Mouse (Mus musculus) kidney, postnatal 0 days (tissue): ENCODE measurements around the gene C1qtnf2. TPM values are rescaled to one million over a fixed set of nuclear protein-coding genes. Genes with fewer than 3 reads are reported as not detected.

Source experiments
- ATAC-seq: fragments of 200-750 bp; cut with Nextera tagmentation; replicated peaks from 2 replicates; pipeline ENCODE4 v1.8.0; 2017; ENCODE audit warnings: low read depth, moderate number of reproducible peaks, moderate TSS enrichment, moderate library complexity; ENCODE audit not compliant: low FRiP score
- DNase-seq: peaks from one replicate; pipeline ENCODE4 v3.0.0-alpha.2; 2016; ENCODE audit warnings: low spot score
- H3K27ac ChIP-seq: fragments of 300-500 bp; sonication (generic); 2 replicates; pipeline ENCODE4 v1.5.1; 2014; ENCODE audit warnings: mild to moderate bottlenecking
- H3K27me3 ChIP-seq: fragments of 300-500 bp; sonication (generic); 2 replicates; pipeline ENCODE4 v1.6.1; 2014; ENCODE audit warnings: low read length, mixed read lengths; ENCODE audit not compliant: insufficient read depth
- H3K36me3 ChIP-seq: fragments of 300-500 bp; sonication (generic); 2 replicates; pipeline ENCODE4 v1.6.1; 2014; ENCODE audit warnings: low read length, mixed read lengths; ENCODE audit not compliant: insufficient read depth
- H3K4me1 ChIP-seq: fragments of 300-500 bp; sonication (generic); replicated peaks from 2 replicates; pipeline ENCODE4 v1.6.1; 2014; ENCODE audit warnings: antibody characterized with exemption, low read length, mixed read lengths; ENCODE audit not compliant: insufficient read depth
- H3K4me2 ChIP-seq: fragments of 300-500 bp; sonication (generic); 2 replicates; pipeline ENCODE4 v1.6.1; 2014; ENCODE audit warnings: mild to moderate bottlenecking, low read length, moderate library complexity, mixed read lengths
- H3K4me3 ChIP-seq: fragments of 300-500 bp; sonication (generic); replicated peaks from 2 replicates; pipeline ENCODE4 v1.5.1; 2014; ENCODE audit warnings: low read depth, low read length
- H3K9ac ChIP-seq: fragments of 300-500 bp; sonication (generic); 2 replicates; pipeline ENCODE4 v1.6.1; 2014; ENCODE audit warnings: low read depth, low read length
- H3K9me3 ChIP-seq: fragments of 300-500 bp; sonication (generic); replicated peaks from 2 replicates; pipeline ENCODE4 v1.6.1; 2016; ENCODE audit warnings: low read length, inconsistent platforms, mixed read lengths
- CTCF ChIP-seq: IDR thresholded peaks from 2 replicates; pipeline ENCODE4 v1.5.1; 2016; ENCODE audit warnings: antibody characterized with exemption, low read depth, mild to moderate bottlenecking, moderate library complexity
- WGBS: fragments of 180-500 bp; shearing (Covaris S2); extraction: QIAGEN DNeasy Blood & Tissue Kit; methylation state at CpG from one replicate; pipeline ENCODE4 v1.1.7; 2014; 5-methylcytosine and 5-hydroxymethylcytosine counted together
- polyA plus RNA-seq: library from polyadenylated mRNA; unstranded; fragments of >200 nt; fragmentation: Nextera tagmentation; extraction: Ambion mirVana; gene quantifications from 2 replicates; pipeline ENCODE4 v1.2.1, GENCODE M21; 2015

Gene C1qtnf2
- polyA plus RNA-seq, 1 experiment from 2014 or later = 28.0 TPM

DNA sequence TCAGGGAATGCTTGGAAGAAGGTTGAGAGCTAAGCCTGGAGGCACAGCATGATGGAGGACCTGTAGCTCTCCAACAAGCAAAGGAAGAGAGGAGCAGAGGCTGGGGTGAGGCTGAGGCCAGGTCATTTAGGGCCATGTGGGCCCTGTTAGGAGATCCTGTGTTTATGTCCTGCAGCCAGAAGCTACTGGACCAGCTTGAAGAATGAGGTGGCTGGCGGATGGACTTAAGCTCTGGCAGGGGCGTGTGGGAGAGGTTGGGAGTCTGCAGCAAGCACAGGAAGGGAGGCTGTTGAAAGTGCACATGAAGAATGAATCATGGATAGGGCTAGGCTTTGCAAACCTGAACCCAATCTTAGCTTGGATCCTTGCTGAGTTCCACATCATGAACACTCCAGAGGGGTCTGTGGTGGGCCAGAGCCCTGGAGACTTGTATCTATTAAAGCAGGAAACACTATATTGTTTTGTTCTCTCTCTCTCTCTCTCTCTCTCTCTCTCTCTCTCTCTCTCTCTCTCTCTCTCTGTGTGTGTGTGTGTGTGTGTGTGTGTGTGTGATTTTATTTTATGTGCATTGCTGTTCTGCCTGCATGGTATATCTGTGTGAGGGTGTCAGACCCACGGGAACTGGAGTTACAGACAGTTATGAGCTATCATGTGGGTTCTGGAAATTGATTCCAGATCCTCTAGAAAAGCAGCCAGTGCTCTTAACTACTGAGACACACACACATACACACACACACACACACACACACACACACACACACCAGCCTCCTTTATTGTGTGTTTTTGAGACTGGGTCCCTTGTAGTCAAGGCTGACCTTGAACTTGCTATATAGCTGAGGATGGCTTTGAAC lies 7.8 kb downstream of the C1qtnf2 start:
- ATAC-seq (no peak), DNase-seq (no peak)
- H3K9me3 ChIP-seq = no peaks in the 10 kb centered on the region
- H3K4me1 ChIP-seq = no peaks in the 10 kb centered on the region
- H3K27me3 ChIP-seq = no peaks in the 10 kb centered on the region
- no peak for TF ChIP-seq CTCF
- 43% methylated on average over 3 of the region's 3 CpGs for WGBS
- no peak overlapping the region; the same call in 1 of the 2 replicates for H3K27ac ChIP-seq
- H3K4me2 ChIP-seq = no peak overlapping the region
- H3K9ac ChIP-seq = no peak overlapping the region
- H3K36me3 ChIP-seq = no peaks in the 10 kb centered on the region
- H3K4me3 ChIP-seq = no peak overlapping the region

DNA sequence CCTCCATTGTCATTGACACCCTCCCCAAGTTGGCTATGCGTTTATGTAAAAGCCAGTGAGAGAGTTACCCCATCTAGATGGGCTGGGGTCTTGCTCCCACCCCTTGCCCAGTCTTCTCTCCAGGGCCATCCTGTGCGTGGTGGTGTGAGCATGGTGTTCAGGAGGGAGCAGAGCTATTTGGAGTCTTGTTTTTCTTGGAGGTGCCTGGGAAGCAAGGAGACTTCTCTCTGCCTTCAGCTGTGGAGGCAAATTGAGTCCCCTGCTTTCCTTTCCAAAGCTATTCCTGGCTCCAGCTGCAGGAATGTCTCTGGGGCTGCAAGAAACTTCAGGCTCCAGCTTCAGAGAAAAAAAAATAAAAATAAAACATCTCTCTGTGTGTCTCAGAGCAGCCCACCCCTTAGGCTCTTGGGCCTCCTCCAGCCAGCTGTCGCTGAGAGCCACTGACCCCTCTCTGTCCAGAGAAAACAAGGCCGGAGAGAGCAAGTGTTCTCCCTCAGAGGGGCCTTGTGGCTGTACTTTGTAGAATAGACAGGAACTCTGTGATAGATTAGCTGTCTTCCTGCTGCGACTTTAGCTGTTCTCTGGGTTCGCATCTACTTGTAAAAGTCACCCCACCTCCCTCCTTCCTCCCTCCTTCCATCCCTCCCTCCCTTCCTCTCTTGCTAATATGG lies 9.2 kb downstream of the C1qtnf2 start:
- Histone ChIP-seq H3K4me3 (no peak overlapping the region), H3K9ac (no peak overlapping the region), H3K4me1 (no peaks in the 10 kb centered on the region), H3K9me3 (no peaks in the 10 kb centered on the region), H3K27me3 (no peaks in the 10 kb centered on the region), H3K4me2 (no peak overlapping the region), H3K27ac (peak overlapping the region; percentile 72), H3K36me3 (no peaks in the 10 kb centered on the region)
- WGBS = 30% methylated on average over 6 of the region's 6 CpGs
- no peak for TF ChIP-seq CTCF
- ATAC-seq = peak; percentile 78; the same call in 1 of the 2 replicates
- DNase-seq = peak; percentile 94

DNA sequence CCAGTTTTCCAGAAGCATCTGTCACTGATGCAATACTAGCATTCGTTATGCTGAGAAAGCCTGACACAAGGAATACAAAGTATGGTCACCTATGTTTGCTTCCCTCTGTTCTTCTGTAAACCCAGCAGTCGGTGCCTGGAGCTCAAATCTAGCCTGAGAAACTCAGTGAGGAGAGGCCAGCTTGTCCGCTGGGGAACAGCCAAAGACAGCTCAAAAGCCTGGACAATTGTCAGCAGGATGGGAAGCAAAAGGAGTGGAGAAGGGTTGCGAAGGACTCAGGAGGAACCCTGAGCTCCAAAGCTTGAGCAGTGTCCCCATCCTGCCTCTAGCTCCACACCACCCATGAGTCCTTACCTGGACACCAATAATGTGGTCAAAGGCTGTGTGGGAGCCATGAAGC lies 10.0 kb downstream of the C1qtnf2 start:
- no peaks in the 10 kb centered on the region for H3K27me3 ChIP-seq
- TF ChIP-seq CTCF = no peak
- peak overlapping the region; percentile 72 for H3K27ac ChIP-seq
- no peak for DNase-seq
- no peak overlapping the region for H3K4me2 ChIP-seq
- no peaks in the 10 kb centered on the region for H3K9me3 ChIP-seq
- H3K4me3 ChIP-seq = no peak overlapping the region
- 60% methylated on average over 4 of the region's 4 CpGs for WGBS
- no peaks in the 10 kb centered on the region for H3K4me1 ChIP-seq
- H3K36me3 ChIP-seq = no peaks in the 10 kb centered on the region
- no peak for ATAC-seq
- H3K9ac ChIP-seq = 0 out of 2 replicates have a peak overlapping the region, but pooled peaks have one; percentile 8

DNA sequence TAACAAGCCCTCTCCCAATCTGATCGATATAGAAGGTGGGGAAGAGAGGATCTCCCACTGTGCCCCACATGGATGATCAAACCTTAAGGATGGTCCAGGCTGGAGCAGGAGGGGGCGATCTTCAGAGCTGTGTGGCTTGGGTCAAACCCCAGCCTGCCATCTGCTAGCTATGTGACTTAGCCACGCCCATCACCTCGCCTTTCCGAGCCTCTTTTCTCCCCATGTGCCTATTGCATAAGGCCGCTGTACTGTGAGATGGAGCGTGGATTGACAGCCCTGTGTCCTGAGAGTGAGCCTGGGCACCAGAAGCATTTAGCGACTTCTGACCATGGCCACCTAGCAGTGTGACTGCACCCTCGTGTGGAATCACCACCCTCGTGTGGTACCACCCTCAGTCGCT lies 10.6 kb downstream of the C1qtnf2 start:
- no peaks in the 10 kb centered on the region for H3K4me1 ChIP-seq
- H3K4me2 ChIP-seq = no peak overlapping the region
- H3K4me3 ChIP-seq = no peak overlapping the region
- no peaks in the 10 kb centered on the region for H3K9me3 ChIP-seq
- H3K27me3 ChIP-seq = no peaks in the 10 kb centered on the region
- H3K27ac ChIP-seq = no peak overlapping the region
- no peaks in the 10 kb centered on the region for H3K36me3 ChIP-seq
- TF ChIP-seq CTCF = no peak
- ATAC-seq (no peak), DNase-seq (no peak)
- WGBS = 48% methylated on average over 11 of the region's 11 CpGs
- no peak overlapping the region for H3K9ac ChIP-seq

DNA sequence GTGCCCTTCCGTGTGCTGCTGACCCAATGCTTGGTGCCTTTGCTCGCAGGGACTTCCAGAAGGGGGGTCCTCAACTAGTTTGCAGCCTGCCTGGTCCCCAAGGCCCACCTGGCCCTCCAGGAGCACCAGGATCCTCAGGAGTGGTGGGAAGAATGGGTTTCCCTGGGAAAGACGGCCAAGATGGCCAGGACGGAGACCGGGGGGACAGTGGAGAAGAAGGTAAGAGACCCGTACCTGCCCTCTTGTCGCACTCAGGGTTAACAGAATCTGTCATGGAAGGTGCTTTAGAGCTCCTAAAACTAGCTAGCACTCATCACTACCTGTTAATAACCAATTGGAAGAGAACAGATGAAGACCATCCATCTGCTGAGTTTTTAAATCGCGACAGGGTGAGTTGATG lies 11.8 kb downstream of the C1qtnf2 start:
- Histone ChIP-seq H3K4me3 (no peak overlapping the region), H3K4me1 (no peaks in the 10 kb centered on the region), H3K27ac (no peak overlapping the region), H3K27me3 (no peaks in the 10 kb centered on the region), H3K9me3 (no peaks in the 10 kb centered on the region), H3K9ac (no peak overlapping the region), H3K36me3 (no peaks in the 10 kb centered on the region), H3K4me2 (no peak overlapping the region)
- no peak for TF ChIP-seq CTCF
- DNase-seq = no peak
- no peak for ATAC-seq
- WGBS = 76% methylated on average over 9 of the region's 9 CpGs

GRCm38 (mm10) chr11:43492663-43493062 lies 18.6 kb downstream of the C1qtnf2 start:
- peak; percentile 98 for TF ChIP-seq CTCF
- H3K27ac ChIP-seq = no peak overlapping the region
- no peaks in the 10 kb centered on the region for H3K27me3 ChIP-seq
- no peaks in the 10 kb centered on the region for H3K9me3 ChIP-seq
- H3K4me1 ChIP-seq = no peaks in the 10 kb centered on the region
- H3K4me2 ChIP-seq = no peak overlapping the region
- DNase-seq (peak; percentile 74), ATAC-seq (0 out of 2 replicates have a peak, but pooled peaks have one; percentile 12)
- WGBS = 32% methylated on average over 7 of the region's 7 CpGs
- H3K36me3 ChIP-seq = no peaks in the 10 kb centered on the region
- H3K9ac ChIP-seq = no peak overlapping the region
- H3K4me3 ChIP-seq = no peak overlapping the region
